Mouse (Mus musculus): ENCODE data around the gene Ccdc87. TPM values are rescaled to one million over a fixed set of nuclear protein-coding genes. Genes with fewer than 3 reads are reported as not detected.
A peak's percentile ranks its signal among the peaks of the same experiment; 100 is the strongest.

The Ccdc87 gene
- polyA plus RNA-seq, 1 experiment from 2014 or later, result not detected

- Histone ChIP-seq H3K27me3 (ENCODE audit: insufficient read depth, low read length) (0 out of 2 replicates have a peak, but pooled peaks cover 5% of the 10 kb centered on the region), H3K27ac (ENCODE audit: low read depth) (no peak overlapping the region), H3K9me3 (ENCODE audit: low read length) (no peaks in the 10 kb centered on the region), H3K4me3 (ENCODE audit: low read depth, low read length) (no peak overlapping the region), H3K9ac (replicated peaks) (no peak overlapping the region), H3K4me2 (ENCODE audit: low read depth, low read length) (no peak overlapping the region), H3K4me1 (ENCODE audit: insufficient read depth) (peaks cover 16% of the 10 kb centered on the region), H3K36me3 (replicated peaks; ENCODE audit: insufficient read depth, low read length) (peaks cover 6% of the 10 kb centered on the region)
- WGBS (ENCODE audit: insufficient replicate concordance), result 85% methylated on average over 3 of the region's 3 CpGs
- DNase-seq, result no peak
- TF ChIP-seq CTCF (IDR thresholded peaks at IDR 0.05; ENCODE audit: low read depth), result no peak
- no peak for TF ChIP-seq EP300 (IDR thresholded peaks at IDR 0.05; ENCODE audit: low read depth)
- ATAC-seq, result no peak
These were observed 37.6 kb downstream of the Ccdc87 start for GRCm38 (mm10) chr19:4876755-4877154.

DNA sequence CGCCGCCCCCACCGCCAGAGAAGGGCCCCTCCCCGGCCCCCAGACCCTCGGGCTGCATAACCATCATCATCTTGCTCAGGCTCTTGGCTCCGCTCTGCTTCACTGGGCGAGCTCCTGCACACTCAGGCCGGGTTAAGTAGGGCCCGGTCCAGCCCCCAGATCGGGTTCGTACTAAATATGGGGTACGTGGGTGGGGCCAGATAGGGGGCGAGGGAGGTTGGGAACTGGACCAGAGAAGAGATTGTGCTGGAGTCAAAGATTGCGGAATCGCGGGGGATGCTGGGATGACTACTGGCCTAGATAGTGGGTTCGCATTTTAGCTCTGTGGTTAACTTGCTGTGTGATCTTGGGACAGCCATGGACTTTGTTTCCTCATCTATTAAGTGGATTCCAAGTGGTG lies 38.6 kb downstream of the Ccdc87 start, which contains the start of gene Actn3:
Gene Actn3 (minus strand): TSS at position 125 of the 400 bp plus-strand sequence.
- H3K27me3 ChIP-seq (ENCODE audit: insufficient read depth, low read length), result 0 out of 2 replicates have a peak, but pooled peaks cover 5% of the 10 kb centered on the region
- peaks cover 10% of the 10 kb centered on the region for H3K36me3 ChIP-seq (replicated peaks; ENCODE audit: insufficient read depth, low read length)
- peak within 1 kb of the TSS; percentile 97 for H3K4me3 ChIP-seq (ENCODE audit: low read depth, low read length)
- H3K9me3 ChIP-seq (ENCODE audit: low read length), result no peaks in the 10 kb centered on the region
- WGBS (ENCODE audit: insufficient replicate concordance), result 8% methylated on average over 17 of the region's 17 CpGs
- TF ChIP-seq CTCF (IDR thresholded peaks at IDR 0.05; ENCODE audit: low read depth) (no peak), EP300 (IDR thresholded peaks at IDR 0.05; ENCODE audit: low read depth) (no peak)
- ATAC-seq, result no peak
- peak within 1 kb of the TSS; percentile 96 for H3K9ac ChIP-seq (replicated peaks)
- no peak for DNase-seq
- peak within 1 kb of the TSS; percentile 75 for H3K27ac ChIP-seq (ENCODE audit: low read depth)
- peak within 1 kb of the TSS; percentile 95 for H3K4me2 ChIP-seq (ENCODE audit: low read depth, low read length)
- H3K4me1 ChIP-seq (ENCODE audit: insufficient read depth), result peaks cover 16% of the 10 kb centered on the region

DNA sequence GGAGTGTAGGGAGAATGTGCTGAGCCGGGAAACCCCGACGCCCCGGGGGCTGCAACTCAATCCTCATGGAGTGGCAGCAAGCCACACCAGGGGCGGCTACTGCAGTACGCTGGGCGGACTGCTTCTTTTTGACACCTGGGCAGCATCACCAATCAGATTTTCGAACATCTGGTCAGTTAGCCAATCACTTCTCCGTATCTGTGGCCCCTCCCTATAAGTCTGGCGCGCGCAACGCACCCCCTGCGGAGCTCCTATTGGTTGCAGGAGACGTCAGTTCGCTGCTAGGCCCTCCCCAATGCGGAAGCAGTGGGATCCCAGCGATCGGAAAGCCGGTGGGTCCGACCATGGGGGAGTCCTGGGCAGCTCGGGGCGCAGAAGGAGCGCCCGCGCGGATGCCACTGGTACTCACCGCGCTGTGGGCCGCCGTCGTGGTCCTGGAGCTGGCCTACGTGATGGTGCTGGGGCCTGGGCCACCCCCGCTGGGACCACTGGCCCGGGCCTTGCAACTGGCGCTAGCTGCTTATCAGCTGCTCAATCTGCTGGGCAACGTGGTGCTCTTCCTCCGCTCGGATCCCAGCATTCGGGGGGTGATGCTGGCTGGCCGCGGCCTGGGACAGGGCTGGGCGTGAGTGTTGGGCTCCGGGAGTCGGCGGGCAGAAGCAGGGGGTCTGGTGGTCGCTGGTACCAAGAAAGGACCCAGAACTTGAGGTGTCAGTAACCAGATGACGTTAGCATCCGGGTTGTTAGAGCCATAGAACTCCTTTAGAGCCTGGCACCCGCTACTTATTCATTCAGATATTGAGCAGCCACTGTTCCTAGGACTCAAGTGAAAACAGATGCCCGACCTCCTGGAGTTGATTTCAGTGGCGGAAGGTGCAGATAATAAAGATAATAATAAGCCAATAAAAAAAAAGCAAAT lies 39.5 kb downstream of the Ccdc87 start, which contains the start of gene Zdhhc24:
Gene Zdhhc24 (plus strand): TSS at position 264 of the 919 bp plus-strand sequence.
- no peak for TF ChIP-seq CTCF (IDR thresholded peaks at IDR 0.05; ENCODE audit: low read depth)
- no peak for TF ChIP-seq EP300 (IDR thresholded peaks at IDR 0.05; ENCODE audit: low read depth)
- Histone ChIP-seq H3K4me2 (ENCODE audit: low read depth, low read length) (peak within 1 kb of the TSS; percentile 95), H3K27me3 (ENCODE audit: insufficient read depth, low read length) (0 out of 2 replicates have a peak, but pooled peaks cover 5% of the 10 kb centered on the region), H3K4me1 (ENCODE audit: insufficient read depth) (peaks cover 17% of the 10 kb centered on the region), H3K36me3 (replicated peaks; ENCODE audit: insufficient read depth, low read length) (peaks cover 10% of the 10 kb centered on the region), H3K9me3 (ENCODE audit: low read length) (no peaks in the 10 kb centered on the region), H3K27ac (ENCODE audit: low read depth) (peak within 1 kb of the TSS; percentile 75), H3K9ac (replicated peaks) (peak within 1 kb of the TSS; percentile 96), H3K4me3 (ENCODE audit: low read depth, low read length) (peak within 1 kb of the TSS; percentile 97)
- peak; percentile 96 for DNase-seq
- ATAC-seq, result peak; percentile 100
- WGBS (ENCODE audit: insufficient replicate concordance), result 1% methylated on average over 52 of the region's 52 CpGs

GRCm38 (mm10) chr19:4879324-4879703 lies 40.1 kb downstream of the Ccdc87 start:
- H3K27me3 ChIP-seq (ENCODE audit: insufficient read depth, low read length), result 0 out of 2 replicates have a peak, but pooled peaks cover 5% of the 10 kb centered on the region
- peak overlapping the region; percentile 95 for H3K4me2 ChIP-seq (ENCODE audit: low read depth, low read length)
- 54% methylated on average over 10 of the region's 10 CpGs for WGBS (ENCODE audit: insufficient replicate concordance)
- H3K9me3 ChIP-seq (ENCODE audit: low read length), result no peaks in the 10 kb centered on the region
- peak overlapping the region; percentile 96 for H3K9ac ChIP-seq (replicated peaks)
- DNase-seq (no peak), ATAC-seq (no peak)
- H3K4me3 ChIP-seq (ENCODE audit: low read depth, low read length), result peak overlapping the region; percentile 97
- H3K4me1 ChIP-seq (ENCODE audit: insufficient read depth), result peaks cover 18% of the 10 kb centered on the region
- H3K36me3 ChIP-seq (replicated peaks; ENCODE audit: insufficient read depth, low read length), result peaks cover 10% of the 10 kb centered on the region
- H3K27ac ChIP-seq (ENCODE audit: low read depth), result no peak overlapping the region
- TF ChIP-seq EP300 (IDR thresholded peaks at IDR 0.05; ENCODE audit: low read depth), result no peak
- no peak for TF ChIP-seq CTCF (IDR thresholded peaks at IDR 0.05; ENCODE audit: low read depth)

DNA sequence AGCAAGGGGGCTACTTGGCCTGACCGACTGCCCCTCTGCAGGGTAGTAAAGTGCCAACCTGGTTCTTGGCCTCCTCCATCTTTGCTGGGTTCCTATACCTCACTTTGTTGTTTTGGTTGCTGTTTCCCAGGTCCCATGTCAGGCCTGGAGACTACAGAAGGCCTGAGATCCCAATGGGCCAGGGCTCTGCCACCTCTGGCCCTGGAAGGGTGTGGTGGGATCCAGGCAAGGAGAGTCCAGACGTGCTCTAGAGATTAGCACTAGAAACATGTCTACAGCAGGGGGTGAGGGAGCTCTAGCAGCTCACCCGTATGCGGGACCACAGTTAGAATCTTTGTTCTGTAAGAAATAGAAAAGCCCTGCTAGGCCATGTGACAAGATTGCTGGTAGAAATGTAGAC lies 44.8 kb downstream of the Ccdc87 start:
- WGBS (ENCODE audit: insufficient replicate concordance), result 71% methylated on average over 4 of the region's 4 CpGs
- ATAC-seq (peak; percentile 92), DNase-seq (peak; percentile 37)
- H3K4me3 ChIP-seq (ENCODE audit: low read depth, low read length), result no peak overlapping the region
- peak overlapping the region; percentile 5; the same call in 1 of the 2 replicates for H3K4me2 ChIP-seq (ENCODE audit: low read depth, low read length)
- no peak overlapping the region for H3K27ac ChIP-seq (ENCODE audit: low read depth)
- H3K27me3 ChIP-seq (ENCODE audit: insufficient read depth, low read length), result no peaks in the 10 kb centered on the region
- no peaks in the 10 kb centered on the region for H3K9me3 ChIP-seq (ENCODE audit: low read length)
- H3K4me1 ChIP-seq (ENCODE audit: insufficient read depth), result peaks cover 11% of the 10 kb centered on the region
- TF ChIP-seq EP300 (IDR thresholded peaks at IDR 0.05; ENCODE audit: low read depth) (no peak), CTCF (IDR thresholded peaks at IDR 0.05; ENCODE audit: low read depth) (0 out of 2 replicates have a peak, but pooled peaks have one; percentile 4)
- H3K9ac ChIP-seq (replicated peaks), result no peak overlapping the region
- peaks cover 10% of the 10 kb centered on the region for H3K36me3 ChIP-seq (replicated peaks; ENCODE audit: insufficient read depth, low read length)

GRCm38 (mm10) chr19:4889791-4890190 lies 50.6 kb downstream of the Ccdc87 start:
- Histone ChIP-seq H3K27ac (ENCODE audit: low read depth) (no peak overlapping the region), H3K36me3 (replicated peaks; ENCODE audit: insufficient read depth, low read length) (no peaks in the 10 kb centered on the region), H3K9ac (replicated peaks) (no peak overlapping the region), H3K4me1 (ENCODE audit: insufficient read depth) (peaks cover 9% of the 10 kb centered on the region), H3K4me2 (ENCODE audit: low read depth, low read length) (no peak overlapping the region), H3K9me3 (ENCODE audit: low read length) (no peaks in the 10 kb centered on the region), H3K27me3 (ENCODE audit: insufficient read depth, low read length) (no peaks in the 10 kb centered on the region), H3K4me3 (ENCODE audit: low read depth, low read length) (no peak overlapping the region)
- 84% methylated on average over 10 of the region's 10 CpGs for WGBS (ENCODE audit: insufficient replicate concordance)
- DNase-seq, result no peak
- TF ChIP-seq EP300 (IDR thresholded peaks at IDR 0.05; ENCODE audit: low read depth), result no peak
- TF ChIP-seq CTCF (IDR thresholded peaks at IDR 0.05; ENCODE audit: low read depth), result no peak
- no peak for ATAC-seq

Measured in liver, postnatal 0 days (tissue).